Mouse (Mus musculus) CD4-positive, CD25-positive, alpha-beta regulatory T cell, adult 4 months (primary cell): ENCODE measurements around the gene Asphd2. TPM values are rescaled to one million over a fixed set of nuclear protein-coding genes. Genes with fewer than 3 reads are reported as not detected.
"Not testable (repeated sequence)": the region's sequence is repeated elsewhere in the genome, so short reads cannot be mapped to it uniquely, and the experiment has no call there.

Experiments used
- ATAC-seq: one replicate; pipeline ENCODE4 v1.8.0; 2017
- polyA plus RNA-seq, 2 experiments: library from polyadenylated mRNA; unstranded; fragments of 100-300 nt; shearing (Covaris generic); gene quantifications; one replicate each; pipeline ENCODE4 v1.2.1; 2017

Asphd2 gene
- not detected for polyA plus RNA-seq

DNA sequence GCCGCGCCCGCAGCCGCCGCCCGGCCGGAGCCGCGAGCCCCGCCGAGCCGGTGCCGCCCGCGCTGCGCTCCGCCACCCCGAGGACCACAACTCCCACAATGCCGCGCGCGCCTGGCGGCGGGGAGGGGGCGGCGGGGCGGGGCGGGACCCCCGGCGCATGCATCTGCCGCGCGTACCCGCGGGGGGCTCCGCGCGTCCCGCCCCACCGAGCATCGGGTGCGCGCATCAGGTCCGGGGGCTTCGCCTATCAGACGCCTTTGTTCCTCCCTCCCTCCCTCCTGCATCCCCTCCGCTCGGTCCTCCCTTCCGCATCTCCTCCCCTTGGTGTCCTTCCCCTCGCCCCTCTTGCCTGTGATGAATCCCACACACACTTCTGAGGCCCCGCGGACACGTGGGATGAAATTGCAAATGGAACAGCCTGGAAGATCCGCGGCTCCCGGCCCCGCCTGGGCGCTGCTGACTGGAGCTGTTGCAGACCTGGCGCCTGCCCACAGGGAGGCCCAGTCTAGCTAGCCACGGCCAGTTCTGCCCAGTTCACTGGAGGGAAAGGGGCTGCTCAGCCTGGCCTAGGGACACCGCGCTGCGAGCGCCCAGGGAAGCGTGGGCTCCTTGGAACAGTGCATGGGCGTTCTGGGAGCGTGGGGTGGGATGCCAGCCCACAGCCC lies at the start of gene Asphd2:
Asphd2 (minus strand) TSS at position 88 of the 665 bp plus-strand sequence.
- ATAC-seq = no peak

DNA sequence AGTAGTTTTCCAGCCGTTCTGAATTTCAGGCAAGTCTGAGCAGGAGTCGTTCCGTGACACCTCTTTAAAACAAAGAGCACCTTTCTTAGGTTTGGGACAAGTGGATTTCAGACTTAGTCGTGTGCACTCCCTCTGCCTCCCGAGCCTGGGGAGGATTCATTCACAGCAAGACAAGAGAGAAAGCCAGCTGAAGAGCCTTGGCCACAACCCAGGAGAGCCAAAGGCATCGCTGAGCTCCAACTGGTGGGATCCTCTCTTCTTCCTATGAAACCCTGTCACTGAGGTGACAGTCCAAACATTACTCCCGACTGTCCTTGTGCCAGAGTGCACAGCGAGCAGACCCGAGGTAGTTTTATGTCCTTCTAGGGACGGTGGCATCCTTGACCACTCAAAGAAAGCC lies 43.9 kb upstream of the Asphd2 start:
- no peak for ATAC-seq

DNA sequence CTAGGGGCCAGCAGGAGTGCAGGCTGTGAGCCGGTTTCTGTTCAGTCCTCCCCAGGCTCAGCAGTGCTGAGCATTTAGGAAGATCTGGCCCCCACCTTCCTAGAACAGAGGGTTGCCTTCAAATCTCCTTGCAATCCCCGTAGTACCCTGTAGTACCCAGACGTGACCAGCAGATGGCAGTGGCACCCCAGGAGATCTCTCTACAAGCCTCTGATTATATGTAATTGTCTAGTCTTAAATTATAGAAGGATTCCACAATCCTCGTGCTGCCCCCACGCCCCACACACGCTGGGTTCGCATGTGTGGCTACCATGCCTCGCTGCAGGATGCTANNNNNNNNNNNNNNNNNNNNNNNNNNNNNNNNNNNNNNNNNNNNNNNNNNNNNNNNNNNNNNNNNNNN lies 38.3 kb upstream of the Asphd2 start:
- ATAC-seq = peak; percentile 67

DNA sequence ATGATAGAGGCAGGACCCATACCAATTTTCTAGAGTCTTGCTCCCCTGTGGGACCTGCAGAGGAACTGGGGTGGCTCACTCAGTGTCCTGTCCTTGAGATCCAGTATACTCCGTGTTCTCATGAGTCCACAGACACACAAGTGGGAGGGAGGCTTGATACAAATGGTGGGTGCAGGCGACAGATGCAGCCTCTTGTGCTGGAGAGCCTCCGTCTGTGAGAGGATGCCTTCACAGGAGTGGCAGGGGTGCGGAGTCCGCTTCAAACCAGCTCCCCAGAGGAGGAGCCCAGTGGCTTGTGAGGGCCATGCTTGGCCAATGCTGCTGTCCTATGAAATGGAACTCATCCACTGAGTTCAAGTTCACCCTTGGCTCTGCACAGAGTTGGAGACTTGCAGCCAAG lies 37.4 kb upstream of the Asphd2 start:
- no peak for ATAC-seq

DNA sequence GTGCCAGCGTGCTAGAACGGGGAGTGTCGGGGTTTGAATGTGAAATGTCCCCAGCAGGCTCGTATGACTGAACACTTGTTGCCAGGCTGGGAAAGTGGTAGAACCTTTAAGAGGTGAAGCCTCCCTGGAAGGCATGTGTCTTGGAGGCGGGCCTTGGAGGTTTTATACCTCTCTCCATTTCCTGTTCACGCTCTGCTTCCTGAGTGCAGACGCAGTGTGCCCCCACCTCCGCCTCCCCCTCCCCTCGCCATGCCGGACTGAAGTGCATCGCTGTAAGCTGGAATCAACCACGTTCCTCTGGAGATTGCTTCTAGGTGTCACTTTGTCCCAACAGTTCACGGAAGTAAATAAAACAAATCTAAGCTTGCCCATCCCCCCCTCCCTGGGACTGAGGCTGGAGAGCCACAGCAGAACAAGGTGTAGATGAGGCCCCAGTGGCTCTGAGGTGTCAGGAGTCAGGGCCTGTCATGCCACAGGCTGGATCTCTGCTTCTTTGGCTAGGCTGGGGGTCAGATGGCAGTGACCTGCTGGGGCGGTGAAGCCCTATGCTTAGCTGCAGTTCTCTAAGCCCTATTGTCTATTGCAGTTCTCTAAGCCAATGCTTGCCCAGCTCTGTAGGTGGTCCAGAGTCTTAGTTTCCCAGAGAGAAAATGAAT lies 36.6 kb upstream of the Asphd2 start:
- ATAC-seq = peak; percentile 80

DNA sequence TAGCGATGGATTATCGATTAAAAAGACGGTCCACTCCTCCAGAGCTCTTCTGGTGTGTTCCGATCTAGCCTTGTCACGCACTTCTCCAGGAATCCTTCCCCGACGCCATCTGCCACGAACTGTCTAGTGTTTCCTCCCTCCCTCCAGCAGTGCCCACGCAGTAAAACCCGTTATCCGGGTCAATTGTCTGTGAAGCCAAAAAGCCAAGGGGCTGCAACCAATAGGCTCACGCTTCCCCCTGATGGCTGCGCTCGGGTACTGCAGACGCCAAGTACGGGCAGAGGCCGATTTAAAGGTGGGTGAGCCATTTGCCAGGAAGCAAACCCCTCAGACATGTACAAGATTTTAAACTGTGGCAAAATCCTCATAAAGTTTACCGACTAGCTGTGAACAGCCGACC lies 34.3 kb upstream of the Asphd2 start:
- ATAC-seq = peak; percentile 64

DNA sequence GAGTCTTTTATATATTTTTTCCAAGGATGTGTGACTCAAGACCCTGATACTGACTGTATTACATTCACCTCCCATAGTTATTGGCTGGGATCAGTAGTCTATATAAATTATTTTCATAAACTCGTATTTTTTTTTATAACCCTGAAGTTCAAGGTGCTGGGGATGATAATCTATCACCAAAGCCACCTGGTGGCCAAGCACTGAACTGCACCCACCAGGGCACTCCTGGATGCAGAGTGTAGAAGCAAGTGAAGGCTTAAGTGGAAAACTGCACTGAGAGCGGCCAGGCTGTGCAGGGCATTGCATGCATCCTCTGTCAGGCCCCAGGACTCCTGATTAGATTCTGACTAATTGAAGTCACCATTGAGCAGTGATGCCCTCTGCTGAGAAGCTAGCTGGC lies 32.6 kb upstream of the Asphd2 start:
- ATAC-seq = no peak

DNA sequence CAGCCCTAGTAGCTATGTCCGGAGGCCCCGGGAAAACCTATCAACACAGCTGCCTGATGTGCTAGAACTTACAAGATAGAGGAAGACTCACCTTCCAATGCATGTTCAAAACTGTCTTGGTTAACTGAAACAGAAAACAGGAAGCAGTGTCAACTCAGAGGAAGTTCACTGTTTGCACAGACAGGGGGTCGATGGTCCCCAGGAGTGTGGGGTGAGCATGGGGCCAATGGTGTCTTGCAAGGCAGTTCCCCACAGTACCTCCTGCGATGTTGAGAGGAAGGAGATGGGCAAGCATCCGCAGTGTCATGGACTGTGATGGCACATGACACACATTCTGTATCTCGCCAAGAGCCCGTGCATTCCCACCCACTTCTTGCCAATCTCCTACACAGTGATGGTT lies 32.0 kb upstream of the Asphd2 start:
- no peak for ATAC-seq

DNA sequence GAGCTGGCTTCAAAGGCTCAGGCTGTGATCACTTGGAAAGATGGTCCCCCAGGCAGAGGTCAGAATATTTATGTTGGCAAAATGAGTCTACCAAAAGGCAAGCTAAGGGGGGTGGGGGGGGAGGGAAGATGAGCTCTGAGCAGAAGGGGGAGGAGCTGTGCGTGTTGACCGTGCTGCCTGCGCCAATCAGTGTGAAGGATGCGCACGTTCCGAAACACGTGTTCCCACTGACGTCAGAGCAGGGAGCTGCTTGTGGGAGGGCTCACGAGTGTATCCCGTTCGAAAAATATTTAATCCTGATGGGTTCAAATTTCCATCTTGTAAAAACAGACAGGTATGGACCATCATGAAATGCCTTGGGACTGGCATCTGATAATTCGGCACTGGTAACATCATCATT lies 24.9 kb upstream of the Asphd2 start:
- ATAC-seq = no peak

DNA sequence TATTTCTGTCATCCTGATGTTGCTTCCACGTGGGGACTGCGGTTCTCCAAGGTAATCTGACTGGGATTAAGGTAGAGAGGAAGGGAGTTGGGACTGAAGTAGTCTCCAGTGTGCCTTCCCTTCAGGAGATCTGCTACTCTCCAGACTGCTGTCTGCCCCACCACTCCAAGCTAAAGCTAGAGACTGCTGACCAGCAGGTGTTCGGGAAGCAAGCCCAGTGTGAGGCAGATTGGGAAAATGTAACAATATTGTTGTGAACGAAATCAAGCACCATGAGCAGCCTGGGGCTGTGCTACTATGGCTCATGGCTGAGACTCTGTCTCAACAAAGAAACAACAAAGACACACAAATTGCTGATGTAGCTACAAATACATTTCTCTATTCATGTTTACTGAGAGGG lies 23.4 kb upstream of the Asphd2 start:
- no peak for ATAC-seq

DNA sequence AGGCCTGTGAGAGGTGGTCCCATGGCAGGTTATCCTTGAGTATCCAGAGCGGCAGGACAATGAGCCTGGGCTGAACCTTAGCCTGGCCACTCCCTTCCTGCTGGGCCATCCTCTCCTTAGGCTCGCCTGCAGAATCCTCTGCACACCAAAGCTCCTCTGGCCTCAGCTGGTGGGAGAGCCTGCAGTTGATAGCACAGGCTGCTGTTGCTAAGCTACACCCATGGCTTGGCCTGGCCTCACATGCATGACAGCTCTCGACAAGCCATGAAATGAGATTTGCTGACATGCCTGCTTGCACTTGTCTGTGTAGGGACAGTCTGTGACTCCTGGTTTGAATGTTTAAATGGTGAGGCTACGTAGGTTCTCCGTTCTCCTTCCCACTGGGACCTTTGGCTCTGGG lies 22.0 kb upstream of the Asphd2 start:
- no peak for ATAC-seq

DNA sequence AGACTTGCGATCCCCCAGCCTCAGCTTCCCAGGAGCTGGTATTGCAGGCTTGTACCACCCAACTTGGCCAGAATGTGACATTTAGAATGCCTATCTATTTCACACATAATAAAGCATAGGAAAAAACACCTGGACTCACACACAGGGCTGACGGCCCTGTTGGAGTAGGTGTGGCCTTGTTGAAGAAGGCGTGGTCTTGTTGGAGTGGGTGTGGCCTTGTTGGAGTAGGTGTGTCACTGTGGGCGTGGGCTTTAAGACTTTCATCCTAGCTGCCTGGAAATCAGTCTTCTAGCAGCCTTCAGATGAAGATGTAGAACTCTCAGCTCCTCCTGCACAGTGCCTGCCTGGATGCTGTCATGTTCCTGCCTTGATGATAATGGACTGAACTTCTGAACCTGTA lies 18.1 kb upstream of the Asphd2 start:
- ATAC-seq = not testable (repeated sequence)

DNA sequence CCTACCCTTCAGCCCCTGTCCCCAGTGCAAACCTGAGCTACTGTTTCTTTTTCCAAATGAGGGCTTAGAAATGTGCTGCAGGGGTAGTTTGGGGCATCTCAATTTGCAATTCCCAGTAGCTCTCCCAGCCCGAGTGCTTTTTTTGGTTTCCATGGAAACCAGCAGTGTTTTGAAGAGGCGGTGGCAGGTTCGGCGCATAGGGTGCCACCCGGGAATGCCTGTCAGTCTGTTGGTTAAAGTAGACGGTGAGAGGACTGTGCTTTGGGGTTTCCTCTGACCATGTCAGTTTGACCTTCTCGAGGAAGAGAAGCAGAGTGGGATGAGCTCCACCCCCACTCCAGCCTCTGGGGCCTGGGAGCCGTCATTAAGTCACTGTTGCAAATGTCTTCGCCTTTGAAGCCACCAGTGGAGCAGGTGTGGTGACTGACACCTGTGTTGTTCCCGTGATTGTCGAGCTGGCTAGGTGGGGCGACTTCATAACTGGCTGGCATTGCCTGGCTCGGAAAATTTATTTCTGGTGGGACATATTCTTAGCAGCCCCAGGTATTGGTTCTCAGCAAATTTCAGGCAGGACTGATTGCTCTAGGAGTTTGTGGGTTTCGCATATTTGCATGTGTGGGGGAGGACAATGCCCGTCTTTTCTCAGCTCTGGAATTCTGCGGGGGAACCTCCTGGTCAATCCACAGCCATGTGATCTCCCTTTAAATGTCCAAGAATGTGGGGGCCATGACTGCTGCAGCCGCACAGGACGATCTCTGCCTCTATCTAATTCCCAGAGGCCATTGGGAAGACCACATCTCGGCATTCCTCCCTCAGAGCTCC lies 17.1 kb upstream of the Asphd2 start:
- no peak for ATAC-seq

DNA sequence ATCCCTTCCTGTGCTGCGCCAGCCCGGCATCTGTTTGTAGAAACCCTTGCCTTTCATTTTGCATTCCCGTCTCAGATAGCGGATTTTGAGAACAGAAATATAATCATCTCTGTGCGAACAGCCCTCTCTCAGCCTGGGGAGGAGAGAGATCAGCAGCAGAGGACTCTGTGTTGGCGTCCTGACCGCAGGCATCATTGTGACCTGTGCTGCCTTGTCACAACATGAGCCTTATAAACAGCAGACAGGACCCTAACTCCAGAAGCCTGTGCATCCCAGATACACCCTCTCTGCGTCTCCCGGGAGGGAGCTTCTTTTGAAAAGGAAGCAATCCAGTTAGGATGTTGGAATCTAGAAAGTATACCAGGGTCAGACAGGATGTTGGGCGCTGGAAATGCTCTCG lies 16.4 kb upstream of the Asphd2 start:
- ATAC-seq = no peak

DNA sequence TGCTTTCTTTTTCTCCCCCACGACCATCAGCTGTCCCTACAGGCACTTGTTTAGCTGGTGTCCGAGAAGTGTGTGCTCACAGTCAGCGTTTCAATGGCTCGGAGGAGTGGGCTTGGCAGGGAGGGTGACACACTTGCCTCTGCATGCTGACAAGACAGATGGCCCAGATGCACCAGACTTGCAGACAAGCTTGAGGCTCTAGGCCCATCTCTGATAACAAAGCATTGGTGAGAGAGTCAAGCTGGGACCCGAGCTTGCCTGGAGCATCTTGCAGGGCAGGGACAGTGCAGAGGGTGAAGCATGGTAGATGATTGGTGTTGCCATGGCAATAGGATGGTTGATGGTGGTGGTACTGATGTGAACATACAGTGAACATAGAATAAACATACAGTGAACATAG lies 14.6 kb upstream of the Asphd2 start:
- ATAC-seq = no peak

DNA sequence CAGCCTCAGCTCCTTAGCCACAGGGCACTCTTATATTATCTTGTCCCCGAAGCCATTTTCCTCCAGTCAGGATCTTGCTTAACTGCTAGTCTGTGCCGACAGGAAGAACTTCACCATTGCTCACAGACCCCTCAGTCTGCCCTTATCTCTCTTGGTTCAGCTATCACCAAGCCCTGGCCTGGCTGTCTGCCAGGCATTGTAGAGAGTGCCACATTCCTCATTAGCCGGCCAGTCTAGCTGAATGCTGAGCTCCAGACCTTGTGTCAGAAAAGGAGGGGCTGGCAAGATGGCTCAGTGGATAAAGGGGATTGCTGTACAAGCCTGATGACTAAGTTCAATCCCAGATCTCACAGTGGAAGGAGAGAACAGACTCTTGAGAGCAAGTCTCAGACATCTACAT lies 11.4 kb upstream of the Asphd2 start:
- ATAC-seq = no peak

DNA sequence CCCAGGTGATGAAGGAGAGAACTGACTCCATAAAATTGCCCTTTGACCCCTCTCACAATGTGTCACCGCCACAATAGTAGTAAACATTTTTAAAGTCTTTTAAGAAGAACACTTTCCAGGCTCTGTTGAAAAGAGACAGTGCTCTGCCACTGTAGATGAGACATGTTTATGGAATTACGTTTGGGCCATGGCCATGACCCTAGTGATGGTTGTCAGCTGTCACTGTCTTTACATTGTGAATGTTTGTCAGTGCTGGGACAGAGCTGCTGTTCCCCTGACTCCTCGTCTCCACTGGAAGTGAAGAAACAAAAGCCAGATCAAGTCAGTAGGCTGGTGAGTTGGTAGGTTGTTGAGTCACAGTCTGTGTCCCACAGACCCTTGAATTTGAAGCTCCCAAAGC lies 7.8 kb upstream of the Asphd2 start:
- no peak for ATAC-seq

DNA sequence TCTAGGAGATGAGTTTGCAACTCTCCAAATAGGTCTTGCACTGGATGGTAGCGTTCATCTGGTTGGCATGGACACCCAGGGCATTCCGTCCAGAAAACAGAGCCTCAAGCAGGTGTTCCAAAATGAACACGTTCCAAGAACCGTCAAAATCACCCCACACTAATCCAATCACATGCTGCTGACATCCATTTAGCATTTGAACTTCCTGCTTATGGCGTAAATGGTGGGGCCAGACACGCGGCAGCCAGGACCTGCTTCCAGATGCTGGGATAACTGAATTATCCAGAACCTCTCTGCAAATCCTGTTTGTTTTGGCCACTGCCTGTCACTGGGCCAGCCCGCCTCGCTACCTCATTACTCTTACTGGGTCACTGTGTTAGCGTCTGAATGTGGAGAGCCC lies 4.6 kb upstream of the Asphd2 start:
- ATAC-seq = no peak

DNA sequence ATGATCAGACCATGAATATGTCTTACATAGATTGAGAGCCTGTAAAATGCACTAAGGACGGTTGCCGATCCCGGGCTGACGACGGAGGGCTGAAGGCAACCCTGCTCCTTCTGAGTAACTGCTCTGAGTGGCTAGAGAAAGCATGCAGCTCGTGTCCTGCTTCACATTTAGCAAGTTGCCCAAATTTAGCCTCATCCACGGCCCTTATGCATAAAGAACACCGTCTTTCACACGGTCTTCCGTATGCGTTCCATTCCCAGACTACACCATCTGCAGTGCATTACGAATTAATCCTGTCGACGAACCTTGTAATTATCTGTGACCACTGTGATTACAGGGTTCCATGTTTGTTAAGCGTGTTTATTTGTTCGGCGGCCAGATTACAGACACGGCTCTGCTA lies 1.4 kb upstream of the Asphd2 start:
- ATAC-seq = no peak

DNA sequence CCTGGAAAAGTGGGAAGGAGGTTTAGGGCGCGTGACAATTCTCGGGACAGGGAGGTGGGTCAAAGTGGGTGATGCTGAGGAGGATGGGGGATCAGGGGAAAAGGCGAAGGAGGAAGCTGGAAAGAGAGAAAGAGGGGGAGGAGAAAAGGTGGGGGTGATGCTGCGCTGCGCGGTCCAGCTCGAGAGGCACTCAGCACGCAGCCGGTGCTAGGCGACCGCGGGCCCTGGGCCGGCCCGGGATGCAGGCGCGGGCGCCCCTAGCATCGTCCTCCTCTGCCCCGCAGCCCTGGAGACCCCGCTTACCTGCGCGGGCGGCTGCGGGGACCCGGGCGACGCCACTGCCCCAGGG lies 277 bp downstream of the Asphd2 start:
- no peak for ATAC-seq

DNA sequence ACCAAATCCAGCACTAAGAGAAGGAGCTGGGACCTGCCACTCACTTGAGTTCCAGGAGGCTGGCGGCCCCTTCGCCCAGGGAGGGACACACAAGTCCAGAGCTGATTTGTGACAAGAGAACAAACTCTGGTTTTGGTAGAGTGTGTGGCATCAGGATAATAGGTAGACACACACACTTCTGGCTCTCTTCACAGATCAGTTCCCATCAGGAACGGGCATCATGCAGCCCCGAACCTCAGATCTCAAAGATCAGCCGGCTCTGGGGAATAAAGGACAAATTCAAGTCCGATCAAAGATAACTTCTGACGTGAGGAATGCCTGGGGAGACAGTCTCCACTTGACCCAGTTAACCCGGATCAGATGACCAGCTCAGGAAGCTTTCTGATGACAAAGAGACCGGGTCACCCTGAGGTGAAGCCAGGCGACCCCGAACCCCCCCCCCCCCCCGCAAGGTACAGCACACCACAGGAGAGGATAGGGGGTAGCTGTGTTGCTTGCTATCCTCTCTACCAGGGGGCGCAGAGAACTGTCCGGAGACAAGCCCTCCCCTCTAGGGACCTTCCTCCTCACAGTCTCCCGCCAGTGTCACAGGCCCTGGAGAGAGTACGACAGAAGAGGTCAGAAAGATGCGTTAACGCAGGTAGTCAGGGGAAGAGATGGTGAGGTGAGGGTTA lies 788 bp downstream of the Asphd2 start:
- ATAC-seq = no peak

DNA sequence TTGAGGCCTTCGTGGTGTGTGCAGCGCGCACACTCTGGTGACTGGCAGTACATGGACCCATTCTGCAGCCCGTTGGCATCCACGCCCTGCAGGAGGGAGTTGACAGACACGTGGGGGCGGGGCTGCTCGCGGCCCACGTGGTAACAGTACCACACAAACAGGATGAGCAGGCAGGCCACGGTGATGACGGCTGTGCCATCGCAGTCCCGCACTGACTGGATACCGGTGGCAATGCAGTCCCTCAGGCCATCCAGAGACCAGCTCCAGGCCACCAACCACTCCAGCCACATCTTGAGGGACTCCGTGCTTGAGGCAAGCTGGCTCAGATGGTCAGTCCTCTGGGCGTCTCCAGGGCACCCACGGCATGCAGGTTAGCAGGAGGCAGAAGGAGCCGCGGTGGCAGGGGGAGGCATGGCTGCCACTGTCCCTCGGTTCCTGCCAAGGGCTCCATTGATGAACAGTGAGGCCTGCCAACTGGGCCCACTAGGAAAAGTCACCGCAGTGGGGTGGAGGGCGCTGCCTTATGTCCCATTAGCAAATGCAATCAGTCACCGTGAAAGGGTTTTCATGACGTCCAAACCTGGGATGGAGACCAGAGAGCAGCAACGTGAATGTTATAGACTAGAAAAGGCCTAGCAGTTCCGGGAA lies 2.9 kb downstream of the Asphd2 start:
- ATAC-seq = no peak

DNA sequence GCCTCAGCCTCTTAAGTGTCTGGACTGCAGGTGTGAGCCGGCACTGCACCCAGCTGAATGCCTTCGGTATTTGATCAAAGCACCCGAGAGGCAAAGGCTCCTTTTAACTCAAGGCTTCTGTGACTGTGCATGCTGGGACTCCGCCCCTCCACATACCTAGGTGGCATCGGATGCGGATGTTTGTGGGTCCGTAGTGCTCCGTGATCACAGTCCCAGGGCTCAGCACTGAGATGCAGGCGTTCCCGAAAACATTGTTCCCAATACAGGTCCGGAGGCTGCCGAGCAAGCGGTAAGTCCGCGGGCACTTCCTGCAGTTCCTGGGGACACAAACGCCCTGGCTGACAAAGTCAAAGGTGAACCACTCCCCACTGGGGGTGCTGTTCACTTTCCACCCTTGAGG lies 3.7 kb downstream of the Asphd2 start:
- ATAC-seq = no peak
